Mouse (Mus musculus) small intestine, adult 2 months (tissue): ENCODE measurements around the gene Rbm14. TPM values are rescaled to one million over a fixed set of nuclear protein-coding genes. Genes with fewer than 3 reads are reported as not detected.
A peak's percentile ranks its signal among the peaks of the same experiment; 100 is the strongest.

Experiments
- H3K27ac ChIP-seq: fragments of 200-500 bp; 2 replicates; pipeline ENCODE4 v1.5.1; 2012; ENCODE audit warnings: low read depth, low read length, control low read depth, inconsistent platforms; ENCODE audit not compliant: insufficient read depth
- H3K27me3 ChIP-seq: fragments of 200-500 bp; 2 replicates; pipeline ENCODE4 v1.6.1; 2012; ENCODE audit warnings: mild to moderate bottlenecking, moderate library complexity, low read length, inconsistent platforms; ENCODE audit not compliant: control insufficient read depth, insufficient read depth
- H3K36me3 ChIP-seq: fragments of 200-500 bp; 2 replicates; pipeline ENCODE4 v1.6.1; 2012; ENCODE audit warnings: mild to moderate bottlenecking, low read length, control low read depth, inconsistent platforms; ENCODE audit not compliant: control insufficient read depth, insufficient read depth
- H3K4me1 ChIP-seq: fragments of 200-500 bp; 2 replicates; pipeline ENCODE4 v1.6.1; 2012; ENCODE audit warnings: low read length, inconsistent platforms, mixed read lengths; ENCODE audit not compliant: control insufficient read depth, insufficient read depth, insufficient read length
- H3K4me3 ChIP-seq: fragments of 200-500 bp; 2 replicates; pipeline ENCODE4 v1.5.1; 2012; ENCODE audit warnings: low read depth, mild to moderate bottlenecking, control low read depth, inconsistent platforms, low read length, moderate library complexity
- CTCF ChIP-seq: fragments of 200-500 bp; IDR thresholded peaks from 2 replicates; pipeline ENCODE4 v1.5.1; 2012; ENCODE audit warnings: low read depth, mild to moderate bottlenecking, control low read depth, inconsistent platforms, low read length, moderate library complexity, mixed read lengths; ENCODE audit not compliant: insufficient replicate concordance, insufficient read length; ENCODE audit errors: extremely low read depth
- POLR2A ChIP-seq: fragments of 200-500 bp; IDR thresholded peaks from 2 replicates; pipeline ENCODE4 v1.6.1; 2012; ENCODE audit warnings: low read depth, mild to moderate bottlenecking, control low read depth, inconsistent platforms, low read length, moderate library complexity
- WGBS: fragments of 180-500 bp; shearing (Covaris S2); methylation state at CpG from one replicate; pipeline ENCODE4 v1.1.7; 2018; 5-methylcytosine and 5-hydroxymethylcytosine counted together
- polyA plus RNA-seq: library from polyadenylated mRNA; depleted of rRNA; stranded (reverse); fragments of >200 nt; gene quantifications from 2 replicates; pipeline ENCODE4 v1.2.3, GENCODE M21; 2012

The Rbm14 gene
- polyA plus RNA-seq, 1 experiment: 65.3 TPM

GRCm38 (mm10) chr19:4795929-4796328 lies 15.5 kb downstream of the Rbm14 start:
- Histone ChIP-seq H3K27me3 (no peaks in the 10 kb centered on the region), H3K4me1 (no peaks in the 10 kb centered on the region; the same call in 1 of the 2 replicates), H3K27ac (no peak overlapping the region), H3K4me3 (no peak overlapping the region), H3K36me3 (peaks cover 33% of the 10 kb centered on the region)
- TF ChIP-seq POLR2A: no peak
- TF ChIP-seq CTCF: no peak
- WGBS: 41% methylated on average over 1 of the region's 1 CpGs

GRCm38 (mm10) chr19:4793831-4794422 lies 17.5 kb downstream of the Rbm14 start, which contains the start of gene Rbm4:
Gene Rbm4 (minus strand): TSS chr19:4793901.
- no peaks in the 10 kb centered on the region for H3K27me3 ChIP-seq
- TF ChIP-seq CTCF (no peak), POLR2A (no peak)
- H3K36me3 ChIP-seq: peaks cover 32% of the 10 kb centered on the region
- peak within 1 kb of the TSS; percentile 59 for H3K27ac ChIP-seq
- H3K4me3 ChIP-seq: peak within 1 kb of the TSS; percentile 75
- under 1% methylated on average over 31 of the region's 31 CpGs for WGBS
- H3K4me1 ChIP-seq: no peaks in the 10 kb centered on the region; the same call in 1 of the 2 replicates

GRCm38 (mm10) chr19:4793281-4793830 lies 18.1 kb downstream of the Rbm14 start:
- Histone ChIP-seq H3K4me3 (peak overlapping the region; percentile 66), H3K27ac (peak overlapping the region; percentile 59), H3K4me1 (no peaks in the 10 kb centered on the region; the same call in 1 of the 2 replicates), H3K27me3 (no peaks in the 10 kb centered on the region), H3K36me3 (peaks cover 32% of the 10 kb centered on the region)
- TF ChIP-seq POLR2A: no peak; the same call in 1 of the 2 replicates
- under 1% methylated on average over 16 of the region's 16 CpGs for WGBS

- WGBS: 79% methylated on average over 2 of the region's 2 CpGs
- H3K27ac ChIP-seq: no peak overlapping the region
- H3K4me1 ChIP-seq: no peaks in the 10 kb centered on the region
- no peak overlapping the region for H3K4me3 ChIP-seq
- peaks cover 73% of the 10 kb centered on the region for H3K36me3 ChIP-seq
- TF ChIP-seq CTCF (no peak), POLR2A (no peak)
- H3K27me3 ChIP-seq: no peaks in the 10 kb centered on the region
These were observed 25.1 kb downstream of the Rbm14 start for GRCm38 (mm10) chr19:4786313-4786712.

- Histone ChIP-seq H3K36me3 (peaks cover 71% of the 10 kb centered on the region), H3K27ac (no peak overlapping the region), H3K4me3 (no peak overlapping the region), H3K27me3 (no peaks in the 10 kb centered on the region), H3K4me1 (no peaks in the 10 kb centered on the region)
- no peak for TF ChIP-seq CTCF
- TF ChIP-seq POLR2A: no peak
- WGBS: 75% methylated on average over 7 of the region's 7 CpGs
These were observed 26.2 kb downstream of the Rbm14 start for GRCm38 (mm10) chr19:4785206-4785605.

- 83% methylated on average over 2 of the region's 2 CpGs for WGBS
- Histone ChIP-seq H3K4me1 (no peaks in the 10 kb centered on the region), H3K36me3 (peaks cover 68% of the 10 kb centered on the region), H3K27ac (no peak overlapping the region), H3K27me3 (no peaks in the 10 kb centered on the region), H3K4me3 (no peak overlapping the region)
- TF ChIP-seq POLR2A (no peak), CTCF (no peak)
These were observed 28.5 kb downstream of the Rbm14 start for GRCm38 (mm10) chr19:4782891-4783290.

GRCm38 (mm10) chr19:4772785-4773184 lies 38.6 kb downstream of the Rbm14 start:
- no peak for TF ChIP-seq POLR2A
- no peak for TF ChIP-seq CTCF
- WGBS: 53% methylated on average over 3 of the region's 3 CpGs
- H3K36me3 ChIP-seq: peaks cover 43% of the 10 kb centered on the region
- H3K27me3 ChIP-seq: no peaks in the 10 kb centered on the region
- H3K4me1 ChIP-seq: no peaks in the 10 kb centered on the region
- H3K27ac ChIP-seq: no peak overlapping the region
- H3K4me3 ChIP-seq: no peak overlapping the region
